Mouse (Mus musculus) activated CD4-positive, CD25-positive, alpha-beta regulatory T cell (primary cell): ENCODE results near the gene Sh3bp5l. TPM values are rescaled to one million over a fixed set of nuclear protein-coding genes. Genes with fewer than 3 reads are reported as not detected.

Experiments used
- polyA plus RNA-seq, 2 experiments: library from polyadenylated mRNA; unstranded; fragments of 100-300 nt; shearing (Covaris generic); gene quantifications; one replicate each; pipeline ENCODE4 v1.2.1; 2017

Gene Sh3bp5l
- polyA plus RNA-seq = 10 to 100 TPM; 11.3 to 19.7 TPM

GRCm38 (mm10) chr11:58330276-58331148, at the start of gene Sh3bp5l, which contains the start of gene Zfp672:
Gene Sh3bp5l (plus strand): TSS chr11:58330724.
Gene Zfp672 (minus strand): TSS chr11:58330339.

DNA sequence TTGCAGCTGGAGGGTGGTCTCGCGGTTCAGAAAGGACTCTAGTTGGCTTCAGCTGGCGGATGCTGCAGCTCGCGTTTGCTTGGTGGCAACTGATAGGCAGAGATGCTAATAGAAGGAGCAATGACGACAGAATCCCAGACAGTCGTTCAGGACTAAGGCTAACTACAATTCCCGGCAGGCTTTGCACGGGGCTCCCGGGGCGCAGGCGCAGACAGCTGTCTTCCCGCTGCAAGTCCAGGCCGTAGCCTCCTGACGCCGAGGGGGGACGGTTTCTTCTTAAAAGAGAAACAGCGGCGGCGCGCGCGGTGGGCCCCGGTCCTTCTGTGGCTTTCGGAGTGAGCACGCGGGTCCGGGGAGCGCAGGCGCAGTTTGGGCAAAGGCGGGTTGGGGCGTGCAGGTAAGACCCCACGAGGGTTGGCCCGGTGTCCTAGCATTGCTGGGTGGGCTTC, 23.6 kb upstream of the Sh3bp5l start, which contains the start of gene Zfp692:
TSS of gene Zfp692 (plus strand) at position 210 of the 449 bp plus-strand sequence.

DNA sequence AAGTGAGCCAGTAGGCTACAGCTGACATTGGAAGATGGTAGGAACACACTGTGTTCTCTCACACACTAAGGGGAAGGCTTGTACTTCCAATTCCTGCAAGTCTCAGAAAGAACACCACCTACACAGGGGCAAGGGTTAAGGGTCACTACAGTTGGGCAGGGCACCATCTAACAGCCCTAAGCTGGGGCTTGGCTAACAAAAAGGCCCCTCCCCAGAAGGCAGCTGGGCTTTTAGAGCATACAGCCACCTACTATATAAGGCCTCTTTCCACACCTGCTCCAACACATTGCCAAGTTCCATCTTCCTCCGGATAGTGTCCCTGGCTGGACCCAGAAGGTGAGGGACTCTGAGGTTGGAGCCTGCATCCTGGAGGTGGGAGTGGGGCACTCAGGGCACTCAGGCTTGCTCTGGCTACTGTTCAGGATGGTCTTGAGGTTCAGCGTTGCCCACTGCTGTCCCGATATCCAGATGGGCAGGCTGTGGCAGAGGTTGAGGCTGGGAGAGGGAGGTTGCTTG, 48.3 kb downstream of the Sh3bp5l start, which contains the start of gene Lypd8:
TSS of gene Lypd8 (plus strand) at position 281 of the 516 bp plus-strand sequence.

Other genes with a start within 250 kb of the Sh3bp5l start
- gene Gm12248, start 237.6 kb upstream of the Sh3bp5l start, polyA plus RNA-seq = not detected
- 100 to 1,000 TPM in 1 of 2 experiments, 10 to 100 TPM in 1; 97.5 to 111 TPM for gene Cnot8, start 226.6 kb upstream of the Sh3bp5l start, polyA plus RNA-seq
- gene Gemin5, start 162.2 kb upstream of the Sh3bp5l start, polyA plus RNA-seq = 10 to 100 TPM; 12.4 to 17.4 TPM
- gene Mrpl22, start 159.1 kb upstream of the Sh3bp5l start, polyA plus RNA-seq = 10 to 100 TPM; 51.1 to 66.0 TPM
- gene Igtp, start 131.2 kb upstream of the Sh3bp5l start, polyA plus RNA-seq = 100 to 1,000 TPM; 514 to 718 TPM
- 100 to 1,000 TPM in 1 of 2 experiments, 10 to 100 TPM in 1; 52.4 to 106 TPM for gene Irgm2, start 131.1 kb upstream of the Sh3bp5l start, polyA plus RNA-seq
- gene 4930438A08Rik, start 55.9 kb upstream of the Sh3bp5l start, polyA plus RNA-seq = not detected
- gene Zfp692, start 23.7 kb upstream of the Sh3bp5l start, polyA plus RNA-seq = 10 to 100 TPM; 25.6 to 28.0 TPM
- 10 to 100 TPM; 29.7 to 51.5 TPM for gene Zfp672, start 385 bp upstream of the Sh3bp5l start, polyA plus RNA-seq
- gene Lypd8, start 48.3 kb downstream of the Sh3bp5l start, polyA plus RNA-seq = under 1 TPM in 1 of 2 experiments, not detected in 1; 0.21 TPM
- gene 1810065E05Rik, start 90.4 kb downstream of the Sh3bp5l start, polyA plus RNA-seq = not detected
- under 1 TPM in 1 of 2 experiments, not detected in 1; 0.12 TPM for gene Gm12253, start 101.8 kb downstream of the Sh3bp5l start, polyA plus RNA-seq
- gene Lypd9, start 122.2 kb downstream of the Sh3bp5l start, polyA plus RNA-seq = not detected
- gene Olfr30, start 131.5 kb downstream of the Sh3bp5l start, polyA plus RNA-seq = not detected
- under 1 TPM in 1 of 2 experiments, not detected in 1; 0.10 TPM for gene Olfr332, start 161.8 kb downstream of the Sh3bp5l start, polyA plus RNA-seq
- not detected for gene Olfr331, start 171.8 kb downstream of the Sh3bp5l start, polyA plus RNA-seq
- gene Olfr330, start 204.1 kb downstream of the Sh3bp5l start, polyA plus RNA-seq = not detected
- not detected for gene Olfr329-ps, start 215.7 kb downstream of the Sh3bp5l start, polyA plus RNA-seq
- not detected for gene Olfr328, start 224.9 kb downstream of the Sh3bp5l start, polyA plus RNA-seq
- not detected for gene Olfr224, start 239.8 kb downstream of the Sh3bp5l start, polyA plus RNA-seq
- not detected for gene Olfr325, start 247.0 kb downstream of the Sh3bp5l start, polyA plus RNA-seq